Mouse (Mus musculus) heart, adult 2 months (tissue): ENCODE measurements around the gene Pex19.

Experiments
- CTCF ChIP-seq: fragments of 200-600 bp; IDR thresholded peaks from 2 replicates; pipeline ENCODE4 v1.8.1; 2022; ENCODE audit warnings: antibody characterized with exemption, mild to moderate bottlenecking, moderate library complexity
- EP300 ChIP-seq: fragments of 200-500 bp; IDR thresholded peaks from 2 replicates; pipeline ENCODE4 v1.6.1; 2011; ENCODE audit warnings: low read depth, low read length, control low read depth; ENCODE audit not compliant: insufficient read depth
- POLR2A ChIP-seq: fragments of 200-500 bp; IDR thresholded peaks from 2 replicates; pipeline ENCODE4 v1.6.1; 2011; ENCODE audit warnings: mild to moderate bottlenecking, low read depth, low read length, control low read depth; ENCODE audit not compliant: insufficient read depth

- TF ChIP-seq POLR2A (no peak), CTCF (no peak), EP300 (no peak)
These were observed 14.3 kb downstream of the Pex19 start for GRCm38 (mm10) chr1:172140825-172141224.
